Mouse (Mus musculus) c-Kit-positive CD71-negative TER-119-negative erythroid progenitor cells, embryonic 14.5 days (primary cell): ENCODE results near the gene Rbm4.
"Not testable (repeated sequence)": the region's sequence is repeated elsewhere in the genome, so short reads cannot be mapped to it uniquely, and the experiment has no call there.

Experiments used
- DNase-seq: peaks from one replicate; pipeline ENCODE4 v3.0.0-alpha.2; 2013; ENCODE audit warnings: low read depth

Gene Rbm4

DNA sequence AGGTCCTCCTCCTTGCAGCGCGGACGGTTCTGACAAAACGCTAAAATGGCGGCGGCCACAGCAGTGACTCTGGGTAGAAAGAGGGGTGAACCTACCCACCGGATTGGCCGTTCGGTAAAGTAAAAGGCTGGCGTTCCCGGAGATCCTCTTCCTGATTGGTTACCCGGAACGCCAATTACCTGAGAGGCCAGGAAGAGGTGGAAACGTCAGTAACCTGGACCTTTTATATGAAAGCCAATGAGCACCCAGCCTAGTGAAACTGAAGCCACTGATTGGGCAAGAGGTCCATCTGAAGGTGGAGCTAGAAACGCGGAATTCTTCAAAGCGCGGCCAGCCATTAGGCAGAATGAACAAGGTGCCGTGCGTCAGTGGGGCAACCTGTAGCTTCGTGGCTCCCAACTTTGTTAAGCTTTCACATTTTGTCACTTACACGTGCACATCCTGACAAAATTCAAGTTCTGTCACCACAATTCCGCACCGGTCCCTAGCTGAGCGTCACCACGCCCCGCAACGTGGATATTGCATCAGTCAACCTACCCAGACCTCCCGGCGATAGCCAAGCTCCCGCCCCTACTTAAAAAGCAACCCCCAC, at the start of gene Rbm4:
Gene Rbm4, minus strand, starts transcription at position 71 of the 592 bp plus-strand sequence.
- DNase-seq: peak; percentile 99

DNA sequence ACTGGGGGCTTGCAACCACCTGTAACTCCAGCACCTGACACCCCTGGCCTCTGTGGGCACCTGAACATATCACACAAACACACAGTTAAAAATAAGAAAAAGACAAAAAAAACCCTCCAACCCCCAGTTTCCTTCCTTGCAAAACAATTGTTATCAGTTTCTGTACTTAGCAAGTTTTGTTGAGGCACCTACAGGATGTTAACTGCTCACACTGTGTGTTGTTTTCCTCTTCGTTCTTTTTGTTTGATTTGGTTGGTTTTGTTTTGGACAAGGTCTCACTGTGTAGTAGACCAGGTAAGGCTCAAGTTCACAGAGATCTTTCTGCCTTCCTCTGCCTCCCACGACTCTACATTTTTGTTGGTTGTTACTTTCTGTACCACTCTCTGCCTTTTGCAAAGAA, 48.9 kb upstream of the Rbm4 start:
- DNase-seq: no peak

GRCm38 (mm10) chr19:4840848-4841247, 47.1 kb upstream of the Rbm4 start:
- no peak for DNase-seq

GRCm38 (mm10) chr19:4839149-4839548, 45.4 kb upstream of the Rbm4 start, which contains the start of the genes Ccs and Ccdc87:
Ccs (minus strand) TSS chr19:4839332.
Ccdc87 (plus strand) TSS chr19:4839366.
- peak; percentile 95 for DNase-seq

DNA sequence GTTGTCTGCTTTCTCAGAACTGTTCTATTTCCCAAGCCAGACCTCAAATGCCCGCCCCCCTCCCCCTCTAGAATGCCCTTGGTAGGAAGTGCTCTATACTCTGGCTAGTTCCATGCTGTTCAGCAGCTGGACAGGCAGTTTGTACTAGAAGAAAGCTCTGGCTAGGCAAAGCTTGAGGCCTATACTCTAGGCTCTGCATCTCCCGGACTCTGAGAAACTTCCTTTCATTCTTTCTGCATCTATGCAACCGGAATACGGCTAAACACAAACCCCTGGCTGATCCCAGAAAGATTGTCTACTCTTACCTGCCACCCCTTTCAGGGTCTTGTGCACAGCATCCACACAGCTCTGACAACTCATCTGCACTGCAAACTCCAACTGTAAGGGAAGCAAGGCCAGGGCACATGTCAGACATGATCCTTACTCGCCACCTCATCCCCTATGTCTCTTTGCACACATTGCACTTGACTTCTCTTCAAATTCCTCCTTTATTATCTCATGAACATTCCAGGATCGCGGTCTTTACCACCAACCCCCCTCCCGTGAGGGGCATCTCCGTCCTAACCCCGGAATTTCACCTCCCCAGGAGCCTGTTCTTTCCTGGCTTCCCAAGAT, 44.9 kb upstream of the Rbm4 start:
- DNase-seq: no peak

DNA sequence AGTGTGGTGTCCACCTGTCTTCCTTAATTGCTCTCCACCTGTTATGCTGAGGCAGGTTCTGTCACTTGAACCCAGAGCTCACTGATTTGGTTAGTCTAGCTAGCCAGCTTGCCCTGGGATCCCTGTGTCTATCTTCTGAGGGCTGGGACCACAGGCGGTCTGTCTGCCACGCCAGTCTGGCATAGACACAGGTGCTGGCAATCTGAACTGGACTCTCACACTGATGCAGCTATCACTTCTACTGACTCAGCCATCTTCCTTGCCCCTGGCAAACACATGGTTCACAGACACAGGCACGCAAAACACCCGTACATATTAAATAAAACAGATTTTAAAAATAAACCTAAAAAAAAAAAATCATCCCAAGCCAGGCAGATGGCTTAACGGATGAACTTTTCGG, 43.3 kb upstream of the Rbm4 start:
- no peak for DNase-seq

DNA sequence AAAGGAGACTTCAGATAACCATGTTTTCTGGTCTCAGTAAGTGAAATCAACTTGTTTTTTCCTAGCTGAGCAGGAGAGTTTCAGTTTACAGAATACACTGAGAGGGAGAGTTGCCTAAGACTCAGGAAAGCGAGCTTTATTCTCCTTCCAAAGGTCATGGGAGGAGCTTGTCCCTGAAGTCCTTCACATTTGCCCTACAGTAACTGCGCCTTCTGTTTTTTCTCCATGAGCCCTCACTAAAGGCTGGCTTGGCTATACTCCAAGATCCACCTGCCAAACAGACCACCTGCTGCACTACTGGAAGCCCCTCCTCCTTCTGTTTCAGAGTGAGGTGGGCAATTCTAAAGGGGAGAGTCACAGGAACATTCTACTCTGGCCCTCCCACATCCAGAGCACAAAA, 42.4 kb upstream of the Rbm4 start:
- DNase-seq: no peak

DNA sequence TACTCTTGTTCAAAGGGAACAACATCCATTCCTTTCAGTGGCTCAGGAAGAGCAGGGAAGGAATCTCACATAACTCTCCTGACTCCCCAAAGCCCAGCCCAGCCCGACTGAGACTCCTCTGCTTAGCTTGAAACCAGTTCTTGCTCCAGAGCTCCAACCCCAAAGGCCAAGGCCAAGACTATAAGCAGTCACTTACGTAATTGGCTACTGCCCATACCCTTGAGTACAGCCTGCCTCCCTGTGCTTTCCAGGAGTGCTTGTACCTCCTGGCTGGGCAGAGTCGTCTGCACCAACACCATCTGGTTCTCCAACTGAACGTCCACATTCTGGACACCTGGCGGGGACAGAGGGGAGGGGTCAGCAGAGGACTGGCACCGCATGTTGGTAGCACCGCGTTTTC, 40.3 kb upstream of the Rbm4 start:
- DNase-seq: no peak

DNA sequence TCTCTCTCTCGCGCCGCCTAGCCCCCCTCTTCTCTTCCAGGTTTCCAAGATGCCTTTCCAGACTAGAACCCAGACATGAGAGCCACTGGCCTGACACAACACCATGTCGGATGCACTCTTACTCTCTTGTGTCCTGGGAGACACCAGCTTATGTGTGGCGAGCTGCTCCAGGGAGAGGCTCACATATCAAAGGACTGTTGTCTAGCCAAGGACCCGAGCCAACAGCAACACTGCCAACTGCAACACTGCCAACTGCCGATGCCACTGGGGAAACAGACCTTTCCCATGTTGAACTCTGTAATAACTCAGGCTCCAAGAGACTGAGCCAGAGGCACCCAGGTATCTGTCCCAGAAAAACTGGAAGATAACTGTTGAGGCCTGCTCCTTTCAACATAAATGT, 35.5 kb upstream of the Rbm4 start:
- DNase-seq: no peak

DNA sequence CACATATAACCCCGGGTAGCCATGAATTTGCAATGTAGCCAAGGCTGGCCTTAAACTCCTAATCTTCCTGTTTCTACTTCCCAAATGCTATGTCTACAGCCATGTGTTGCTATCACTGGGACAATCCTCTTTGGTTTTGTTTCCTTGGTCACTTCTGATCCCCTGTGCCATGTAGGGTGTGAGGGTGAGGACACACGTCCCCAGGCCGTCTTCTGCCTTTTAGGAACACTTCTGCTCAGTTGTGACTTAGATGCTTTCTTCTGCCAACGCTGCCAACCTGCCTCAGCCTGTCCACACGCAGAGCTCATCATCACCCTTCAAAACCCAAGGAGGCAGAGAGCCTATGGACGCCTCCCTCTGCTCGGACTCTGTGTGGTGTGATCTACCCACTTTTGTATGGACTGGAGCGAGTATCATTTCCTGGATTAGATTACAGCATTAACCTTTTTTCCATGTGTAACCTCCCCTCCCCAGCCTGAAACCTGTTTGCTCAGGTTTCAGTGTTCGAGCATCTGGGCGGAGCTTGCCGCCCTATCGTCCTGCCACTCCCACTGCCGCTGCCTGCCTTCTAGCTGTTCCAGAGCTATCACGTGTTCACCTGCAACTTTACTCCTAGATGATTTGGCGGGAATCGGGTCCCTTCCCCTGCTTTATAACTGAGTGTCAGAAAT, 34.9 kb upstream of the Rbm4 start:
- no peak for DNase-seq

- DNase-seq: no peak
Observed at GRCm38 (mm10) chr19:4820678-4821303, 27.1 kb upstream of the Rbm4 start.

DNA sequence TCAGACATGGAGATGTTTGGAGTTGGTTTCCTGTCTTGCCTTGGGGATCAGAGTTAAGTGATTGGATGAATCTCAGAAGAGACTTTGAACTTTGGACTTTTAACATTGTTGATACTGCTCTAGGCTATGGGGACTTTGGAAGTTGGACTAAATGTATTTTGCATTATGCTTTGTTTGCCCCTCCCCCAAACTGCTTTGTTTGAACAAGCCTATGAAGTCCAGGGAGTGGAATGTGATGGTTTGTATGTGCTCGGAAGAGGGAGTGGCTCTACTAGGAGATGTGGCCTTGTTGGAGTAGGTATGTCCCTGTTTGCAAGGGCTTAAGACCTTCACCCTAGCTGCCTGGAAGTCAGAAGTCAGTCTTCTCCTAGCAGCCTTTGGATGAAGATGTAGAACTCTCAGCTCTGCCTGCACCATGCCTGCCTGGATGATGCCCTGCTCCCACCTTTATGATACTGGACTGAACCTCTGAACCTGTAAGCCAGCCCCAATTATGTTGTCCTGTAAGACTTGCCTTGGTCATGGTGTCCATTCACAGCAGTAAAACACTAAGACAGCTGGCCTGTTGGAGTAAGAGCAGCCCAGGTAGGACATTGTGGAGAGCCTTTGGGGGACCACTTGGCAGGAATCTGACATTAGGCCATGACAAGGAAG, 23.6 kb upstream of the Rbm4 start:
- no peak for DNase-seq

GRCm38 (mm10) chr19:4813015-4813414, 19.3 kb upstream of the Rbm4 start:
- DNase-seq: no peak

GRCm38 (mm10) chr19:4812334-4812949, 18.7 kb upstream of the Rbm4 start:
- DNase-seq: not testable (repeated sequence)

- no peak for DNase-seq
Observed at GRCm38 (mm10) chr19:4811909-4812242, 18.2 kb upstream of the Rbm4 start.

GRCm38 (mm10) chr19:4811063-4811908, 17.6 kb upstream of the Rbm4 start, which contains the start of the genes Gm21992 and Rbm14:
Gm21992 (minus strand) TSS chr19:4811612.
Rbm14 (minus strand) TSS chr19:4811634.
- DNase-seq: peak; percentile 96

- no peak for DNase-seq
Observed at GRCm38 (mm10) chr19:4810746-4811062, 17.0 kb upstream of the Rbm4 start.

- DNase-seq: no peak
Observed at GRCm38 (mm10) chr19:4810309-4810708, 16.6 kb upstream of the Rbm4 start.

DNA sequence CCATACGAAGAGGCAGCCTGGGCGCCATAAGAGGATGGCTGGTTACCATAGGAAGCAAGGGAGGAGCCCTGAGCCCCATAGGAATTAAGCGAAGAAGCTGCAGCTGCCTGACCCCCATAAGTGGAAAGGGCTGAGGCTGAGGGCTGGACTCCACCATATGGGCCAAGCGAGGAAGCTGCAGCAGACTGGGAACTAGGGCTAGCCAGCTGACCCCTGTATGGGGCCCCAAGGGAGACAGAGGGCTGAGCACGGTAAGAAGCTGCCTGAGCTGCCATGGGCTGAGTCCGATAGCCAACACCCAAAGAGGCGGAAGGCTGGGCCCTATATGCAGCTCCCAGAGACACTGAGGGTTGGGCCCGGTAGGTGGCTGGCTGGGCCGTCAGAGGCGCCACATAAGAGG, 9.6 kb upstream of the Rbm4 start:
- DNase-seq: no peak

DNA sequence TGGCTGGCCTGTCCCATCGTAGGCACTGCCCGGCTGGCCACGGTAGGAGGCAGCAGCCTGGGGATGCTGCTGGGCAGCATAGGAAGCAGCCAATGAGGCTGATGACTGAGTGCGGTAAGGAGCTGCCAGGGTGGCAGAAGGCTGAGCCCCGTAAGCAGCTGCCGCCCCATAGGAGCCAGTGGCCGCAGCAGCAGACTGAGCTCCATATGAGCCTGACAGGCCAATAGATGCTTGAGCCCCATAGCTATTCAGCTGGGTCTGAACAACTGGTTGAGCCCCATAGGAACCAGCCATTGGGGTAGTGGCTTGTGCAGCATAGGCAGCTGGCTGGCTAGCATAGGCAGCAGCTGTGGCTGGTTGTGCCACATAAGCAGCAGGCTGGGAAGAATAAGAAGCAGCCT, 9.0 kb upstream of the Rbm4 start:
- DNase-seq: no peak

- DNase-seq: no peak
Observed at GRCm38 (mm10) chr19:4799083-4799482, 5.4 kb upstream of the Rbm4 start.
